Mouse (Mus musculus) forebrain, postnatal 0 days (tissue): ENCODE data around the gene Klf15. TPM values are rescaled to one million over a fixed set of nuclear protein-coding genes. Genes with fewer than 3 reads are reported as not detected.
A peak's percentile ranks its signal among the peaks of the same experiment; 100 is the strongest.

ENCODE experiments used
- ATAC-seq: fragments of 200-750 bp; cut with Nextera tagmentation; 2 replicates; pipeline ENCODE4 v1.8.0; 2017; ENCODE audit warnings: mild to moderate bottlenecking, moderate library complexity
- DNase-seq: peaks from one replicate; pipeline ENCODE4 v3.0.0-alpha.2; 2015
- H3K27ac ChIP-seq: fragments of 300-500 bp; sonication (generic); 2 replicates; pipeline ENCODE4 v1.5.1; 2014; ENCODE audit warnings: low read depth, mild to moderate bottlenecking, antibody characterized with exemption, low read length, moderate library complexity, mixed read lengths
- H3K27me3 ChIP-seq: fragments of 300-500 bp; sonication (generic); 2 replicates; pipeline ENCODE4 v1.6.1; 2014; ENCODE audit warnings: mild to moderate bottlenecking, low read length, mixed read lengths; ENCODE audit not compliant: insufficient read depth
- H3K36me3 ChIP-seq: fragments of 300-500 bp; sonication (generic); 2 replicates; pipeline ENCODE4 v1.6.1; 2014; ENCODE audit warnings: mild to moderate bottlenecking, moderate library complexity; ENCODE audit not compliant: insufficient read depth
- H3K4me1 ChIP-seq: fragments of 300-500 bp; sonication (generic); 2 replicates; pipeline ENCODE4 v1.6.1; 2014; ENCODE audit warnings: antibody characterized with exemption; ENCODE audit not compliant: insufficient read depth
- H3K4me2 ChIP-seq: fragments of 300-500 bp; sonication (generic); 2 replicates; pipeline ENCODE4 v1.6.1; 2014; ENCODE audit warnings: low read depth, mild to moderate bottlenecking, moderate library complexity
- H3K4me3 ChIP-seq: fragments of 300-500 bp; sonication (generic); 2 replicates; pipeline ENCODE4 v1.5.1; 2014; ENCODE audit warnings: low read depth, low read length, mixed read lengths
- H3K9ac ChIP-seq: fragments of 300-500 bp; sonication (generic); 2 replicates; pipeline ENCODE4 v1.6.1; 2014; ENCODE audit warnings: mild to moderate bottlenecking
- H3K9me3 ChIP-seq: fragments of 300-500 bp; sonication (generic); 2 replicates; pipeline ENCODE4 v1.6.1; 2016; ENCODE audit warnings: low read length
- CTCF ChIP-seq: sonication (generic); IDR thresholded peaks from 2 replicates; pipeline ENCODE4 v1.5.1; 2016; ENCODE audit warnings: antibody characterized with exemption, control low read depth, low read depth
- WGBS: fragments of 180-500 bp; shearing (Covaris S2); extraction: QIAGEN DNeasy Blood & Tissue Kit; methylation state at CpG from one replicate; pipeline ENCODE4 v1.1.7; 2014; 5-methylcytosine and 5-hydroxymethylcytosine counted together
- polyA plus RNA-seq: library from polyadenylated mRNA; unstranded; fragments of >200 nt; fragmentation: Nextera tagmentation; extraction: Ambion mirVana; gene quantifications from 2 replicates; pipeline ENCODE4 v1.2.1, GENCODE M21; 2015
- total RNA-seq: library from RNA; depleted of rRNA; stranded (reverse); fragments of >200 nt; gene quantifications from 2 replicates; pipeline ENCODE4 v1.2.3, GENCODE M21; 2014; rRNA removed

Gene Klf15
- total and polyA plus RNA-seq, 2 experiments from 2014 or later, result 17.5 to 24.6 TPM

DNA sequence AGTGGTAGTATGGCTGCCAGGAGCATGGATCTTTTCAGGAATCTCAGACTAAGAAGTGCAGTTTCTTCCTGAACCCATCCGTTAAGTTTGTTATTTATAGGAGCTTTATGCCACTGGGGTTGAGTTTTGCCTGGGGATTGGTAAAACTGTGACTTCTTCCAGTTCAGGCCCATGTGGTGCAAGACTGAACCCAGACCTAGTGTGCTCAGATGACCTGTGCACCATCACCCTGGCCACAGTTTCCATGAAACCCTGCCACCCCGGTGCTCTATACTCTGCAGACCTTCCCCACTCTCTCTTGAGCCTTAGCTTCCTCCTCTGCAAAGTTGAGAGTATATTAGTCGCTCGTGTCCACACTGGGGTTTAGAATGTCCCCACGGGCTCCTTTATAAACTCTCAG is 50.0 kb downstream of the Klf15 start:
- no peaks in the 10 kb centered on the region for H3K4me1 ChIP-seq
- H3K9me3 ChIP-seq, result no peaks in the 10 kb centered on the region
- TF ChIP-seq CTCF, result no peak
- no peaks in the 10 kb centered on the region for H3K27me3 ChIP-seq
- H3K4me2 ChIP-seq, result no peak overlapping the region
- DNase-seq (no peak), ATAC-seq (no peak)
- no peak overlapping the region for H3K9ac ChIP-seq
- H3K27ac ChIP-seq, result no peak overlapping the region
- 89% methylated on average over 5 of the region's 5 CpGs for WGBS
- no peaks in the 10 kb centered on the region for H3K36me3 ChIP-seq
- no peak overlapping the region for H3K4me3 ChIP-seq

DNA sequence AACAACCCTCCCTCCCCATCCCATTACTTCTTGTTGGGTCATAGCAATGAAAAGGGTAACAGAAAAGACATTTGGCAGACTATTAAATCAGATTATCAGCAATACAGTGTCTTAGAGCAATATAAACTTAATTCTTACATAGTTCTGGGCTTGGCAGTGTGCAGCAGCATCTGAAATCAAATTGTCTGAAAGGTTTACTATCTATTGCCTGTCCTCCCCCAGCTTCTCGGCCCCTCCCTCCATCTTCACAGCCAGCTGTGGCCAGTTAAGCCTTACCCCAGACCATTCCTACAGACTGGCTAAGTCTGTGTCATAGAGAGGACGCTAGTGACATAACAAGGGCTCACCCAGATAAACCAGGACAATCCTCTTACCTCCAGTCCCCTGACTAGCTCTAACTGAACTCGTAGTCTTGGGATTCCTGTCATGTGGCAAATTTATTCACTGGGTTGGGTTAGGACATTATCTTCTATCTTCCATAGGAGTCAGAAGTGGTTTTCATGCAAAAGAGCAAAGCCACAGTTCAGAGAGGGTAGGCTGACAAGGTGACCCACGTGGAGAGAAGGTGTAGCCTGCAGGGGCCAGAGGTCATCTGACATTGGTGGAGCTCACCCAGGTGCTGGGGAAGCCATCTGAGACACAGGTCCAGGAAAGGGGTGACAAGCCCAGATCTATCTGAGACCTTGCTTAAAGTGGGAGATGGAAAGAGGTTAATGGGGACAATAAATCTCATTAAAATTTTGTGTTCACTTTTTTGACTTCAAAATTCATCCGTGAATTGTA is 50.9 kb downstream of the Klf15 start:
- H3K27me3 ChIP-seq, result no peaks in the 10 kb centered on the region
- H3K27ac ChIP-seq, result no peak overlapping the region
- H3K36me3 ChIP-seq, result no peaks in the 10 kb centered on the region
- ATAC-seq (no peak), DNase-seq (no peak)
- H3K9me3 ChIP-seq, result no peaks in the 10 kb centered on the region
- H3K9ac ChIP-seq, result no peak overlapping the region
- TF ChIP-seq CTCF, result no peak
- 74% methylated on average over 5 of the region's 5 CpGs for WGBS
- H3K4me1 ChIP-seq, result no peaks in the 10 kb centered on the region
- no peak overlapping the region for H3K4me3 ChIP-seq
- no peak overlapping the region for H3K4me2 ChIP-seq

DNA sequence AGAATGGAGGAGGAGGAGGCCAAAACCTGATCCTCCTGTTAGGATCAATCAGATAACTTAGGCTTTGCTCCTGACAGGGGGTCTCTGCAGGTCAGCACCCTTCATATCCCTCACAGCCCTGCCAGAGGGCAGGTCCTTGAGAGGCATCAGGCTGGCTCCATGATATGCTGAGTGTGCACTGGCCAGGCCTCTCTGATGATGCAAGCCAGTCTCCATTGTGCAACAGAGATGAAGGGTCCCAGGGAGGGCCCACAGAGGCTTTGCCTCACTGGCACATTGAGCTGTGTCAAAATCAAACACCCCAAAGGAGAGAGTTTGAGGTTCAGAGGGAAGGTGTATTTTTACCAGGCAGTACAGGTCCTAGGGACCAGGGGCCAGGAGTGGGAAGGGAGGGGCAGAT is 52.0 kb downstream of the Klf15 start:
- no peak for ATAC-seq
- no peak for TF ChIP-seq CTCF

DNA sequence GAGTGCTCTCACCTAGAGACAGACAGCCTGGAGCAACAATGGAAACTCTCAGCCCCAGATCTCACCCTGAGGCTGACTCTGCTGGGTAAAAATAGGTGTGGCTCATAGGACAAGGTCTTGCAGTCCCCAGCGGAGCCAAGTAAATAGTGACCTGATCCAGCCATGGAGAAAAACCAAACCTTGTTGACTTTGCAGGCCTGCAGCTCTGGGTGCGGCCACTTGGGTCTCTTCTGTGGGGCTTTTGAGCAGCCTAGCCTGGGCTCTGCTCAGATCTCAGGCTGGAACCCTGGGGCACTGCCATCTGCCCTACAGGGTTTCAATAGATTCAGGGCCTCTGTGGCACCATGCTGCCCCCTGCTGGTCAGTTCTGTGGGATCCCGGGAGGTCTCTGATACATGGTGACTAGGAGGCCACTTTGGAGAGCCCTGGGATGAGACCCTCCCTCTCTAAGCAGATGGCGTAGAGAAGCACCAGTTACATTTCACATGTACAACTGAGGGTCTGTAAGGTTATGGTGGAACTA is 52.6 kb downstream of the Klf15 start:
- peak; percentile 66 for ATAC-seq
- no peaks in the 10 kb centered on the region for H3K9me3 ChIP-seq
- H3K27ac ChIP-seq, result no peak overlapping the region
- no peaks in the 10 kb centered on the region for H3K36me3 ChIP-seq
- no peaks in the 10 kb centered on the region for H3K27me3 ChIP-seq
- H3K4me1 ChIP-seq, result no peaks in the 10 kb centered on the region
- peak; percentile 76 for DNase-seq
- peak; percentile 77 for TF ChIP-seq CTCF
- H3K9ac ChIP-seq, result no peak overlapping the region
- H3K4me2 ChIP-seq, result no peak overlapping the region
- H3K4me3 ChIP-seq, result no peak overlapping the region
- 44% methylated on average over 4 of the region's 4 CpGs for WGBS

More for the DNA sequence above, 52.0 kb downstream of the Klf15 start:
- Histone ChIP-seq H3K4me2 (no peak overlapping the region), H3K4me3 (no peak overlapping the region), H3K27ac (no peak overlapping the region), H3K4me1 (no peaks in the 10 kb centered on the region), H3K36me3 (no peaks in the 10 kb centered on the region), H3K9me3 (no peaks in the 10 kb centered on the region), H3K9ac (no peak overlapping the region), H3K27me3 (no peaks in the 10 kb centered on the region)
- DNase-seq, result no peak

DNA sequence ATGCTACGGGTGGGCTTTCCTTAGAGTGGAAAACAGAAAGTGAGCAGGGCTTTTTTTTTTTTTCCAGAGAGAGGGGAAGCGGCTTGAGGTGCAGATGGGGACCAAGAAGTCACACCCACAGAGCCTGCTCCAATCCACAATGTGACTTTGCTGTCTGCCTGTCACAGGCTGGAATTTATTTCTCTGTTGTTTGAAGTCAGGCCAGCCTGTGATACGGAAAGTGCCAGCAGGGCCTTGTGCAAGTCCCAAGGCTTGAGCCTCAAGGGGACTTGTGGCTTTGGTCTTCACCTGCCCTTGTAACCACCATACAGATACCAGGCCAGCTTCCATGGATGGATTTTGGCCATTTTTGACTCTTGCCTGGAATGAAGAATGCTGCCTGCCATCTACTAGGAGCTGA is 56.5 kb downstream of the Klf15 start:
- TF ChIP-seq CTCF, result no peak
- ATAC-seq (no peak), DNase-seq (no peak)
- no peaks in the 10 kb centered on the region for H3K27me3 ChIP-seq
- no peaks in the 10 kb centered on the region for H3K4me1 ChIP-seq
- no peaks in the 10 kb centered on the region for H3K36me3 ChIP-seq
- H3K9ac ChIP-seq, result no peak overlapping the region
- no peak overlapping the region for H3K27ac ChIP-seq
- 67% methylated on average over 3 of the region's 3 CpGs for WGBS
- H3K4me2 ChIP-seq, result no peak overlapping the region
- H3K9me3 ChIP-seq, result no peaks in the 10 kb centered on the region
- H3K4me3 ChIP-seq, result no peak overlapping the region

DNA sequence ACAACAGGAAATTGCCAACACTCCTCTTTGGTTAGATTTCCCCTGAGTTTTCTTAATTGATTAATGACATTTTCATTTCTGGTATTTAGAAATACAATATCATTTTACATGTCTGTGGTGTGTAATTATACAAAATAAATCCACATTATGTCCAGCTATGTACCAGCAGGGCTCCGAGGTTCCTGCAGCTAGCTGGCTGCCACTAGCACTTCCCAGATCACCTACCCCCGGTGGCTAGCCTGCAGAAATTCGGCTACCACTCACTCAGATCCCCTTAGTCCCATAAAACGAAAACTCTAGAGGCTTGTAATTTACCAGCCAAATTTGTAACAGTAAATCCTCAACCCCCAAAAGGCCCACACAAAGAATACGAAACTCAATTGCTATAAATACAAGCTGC is 57.0 kb downstream of the Klf15 start:
- 62% methylated on average over 5 of the region's 5 CpGs for WGBS
- H3K27me3 ChIP-seq, result no peaks in the 10 kb centered on the region
- no peak for ATAC-seq
- H3K36me3 ChIP-seq, result no peaks in the 10 kb centered on the region
- H3K4me2 ChIP-seq, result no peak overlapping the region
- DNase-seq, result no peak
- H3K27ac ChIP-seq, result no peak overlapping the region
- H3K9ac ChIP-seq, result no peak overlapping the region
- no peaks in the 10 kb centered on the region for H3K9me3 ChIP-seq
- TF ChIP-seq CTCF, result no peak
- H3K4me1 ChIP-seq, result no peaks in the 10 kb centered on the region
- no peak overlapping the region for H3K4me3 ChIP-seq

Other genes with a start within 250 kb of the Klf15 start
- gene Vmn1r53, start 238.1 kb upstream of the Klf15 start, total RNA-seq, result not detected in 2 replicates
- not detected in 2 replicates for gene Vmn1r53, start 238.1 kb upstream of the Klf15 start, polyA plus RNA-seq
- gene Vmn1r54, start 216.3 kb upstream of the Klf15 start, total RNA-seq, result not detected in 2 replicates
- not detected in 2 replicates for gene Vmn1r54, start 216.3 kb upstream of the Klf15 start, polyA plus RNA-seq
- gene BC048671, start 161.4 kb upstream of the Klf15 start, total RNA-seq, result not detected in 2 replicates
- gene BC048671, start 161.4 kb upstream of the Klf15 start, polyA plus RNA-seq, result not detected in 2 replicates
- gene Chst13, start 137.4 kb upstream of the Klf15 start, total RNA-seq, result not detected in 2 replicates
- gene Chst13, start 137.4 kb upstream of the Klf15 start, polyA plus RNA-seq, result not detected in 2 replicates
- not detected in 2 replicates for gene Uroc1, start 129.3 kb upstream of the Klf15 start, total RNA-seq
- not detected in 2 replicates for gene Uroc1, start 129.3 kb upstream of the Klf15 start, polyA plus RNA-seq
- 29.0 and 33.6 TPM in 2 replicates for gene Zxdc, start 93.1 kb upstream of the Klf15 start, total RNA-seq
- 6.0 and 7.7 TPM in 2 replicates for gene Zxdc, start 93.1 kb upstream of the Klf15 start, polyA plus RNA-seq
- gene Cfap100, start 33.8 kb upstream of the Klf15 start, total RNA-seq, result 3.4 and 6.5 TPM in 2 replicates
- gene Cfap100, start 33.8 kb upstream of the Klf15 start, polyA plus RNA-seq, result 4.0 and 4.9 TPM in 2 replicates
- gene Aldh1l1, start 23.9 kb downstream of the Klf15 start, total RNA-seq, result 70.2 and 71.3 TPM in 2 replicates
- 54.2 and 67.8 TPM in 2 replicates for gene Aldh1l1, start 23.9 kb downstream of the Klf15 start, polyA plus RNA-seq
- gene Slc41a3, start 142.1 kb downstream of the Klf15 start, total RNA-seq, result 4.7 and 7.9 TPM in 2 replicates
- 5.1 and 9.4 TPM in 2 replicates for gene Slc41a3, start 142.1 kb downstream of the Klf15 start, polyA plus RNA-seq